Mouse (Mus musculus) midbrain, embryonic 16.5 days (tissue): Measurements from ENCODE around the gene Tbx21. TPM values are rescaled to one million over a fixed set of nuclear protein-coding genes. Genes with fewer than 3 reads are reported as not detected.
A peak's percentile ranks its signal among the peaks of the same experiment; 100 is the strongest.

Experiments used
- ATAC-seq: fragments of 200-750 bp; cut with Nextera tagmentation; 2 replicates; pipeline ENCODE4 v1.8.0; 2017; ENCODE audit warnings: moderate TSS enrichment
- H3K27ac ChIP-seq: fragments of 300-500 bp; sonication (generic); 2 replicates; pipeline ENCODE4 v1.5.1; 2014; ENCODE audit warnings: mild to moderate bottlenecking, low read length, mixed read lengths
- H3K27me3 ChIP-seq: fragments of 300-500 bp; sonication (generic); 2 replicates; pipeline ENCODE4 v1.6.1; 2014; ENCODE audit warnings: low read depth, low read length, mixed read lengths; ENCODE audit not compliant: control insufficient read depth, insufficient read depth
- H3K36me3 ChIP-seq: fragments of 300-500 bp; sonication (generic); 2 replicates; pipeline ENCODE4 v1.6.1; 2014; ENCODE audit warnings: mild to moderate bottlenecking, low read length, moderate library complexity, mixed read lengths; ENCODE audit not compliant: control insufficient read depth, insufficient read depth
- H3K4me1 ChIP-seq: fragments of 300-500 bp; sonication (generic); 2 replicates; pipeline ENCODE4 v1.6.1; 2014; ENCODE audit warnings: mild to moderate bottlenecking, low read length, mixed read lengths; ENCODE audit not compliant: control insufficient read depth, insufficient read depth
- H3K4me2 ChIP-seq: fragments of 300-500 bp; sonication (generic); 2 replicates; pipeline ENCODE4 v1.6.1; 2014; ENCODE audit warnings: mild to moderate bottlenecking, low read length, mixed read lengths
- H3K4me3 ChIP-seq: fragments of 300-500 bp; sonication (generic); 2 replicates; pipeline ENCODE4 v1.5.1; 2014; ENCODE audit warnings: low read depth, mild to moderate bottlenecking, low read length, moderate library complexity, mixed read lengths
- H3K9ac ChIP-seq: fragments of 300-500 bp; sonication (generic); 2 replicates; pipeline ENCODE4 v1.6.1; 2014; ENCODE audit warnings: low read depth, low read length, mixed read lengths
- H3K9me3 ChIP-seq: fragments of 300-500 bp; sonication (generic); replicated peaks from 2 replicates; pipeline ENCODE4 v1.6.1; 2014; ENCODE audit warnings: mild to moderate bottlenecking, low read length, mixed read lengths; ENCODE audit not compliant: control insufficient read depth, poor library complexity, severe bottlenecking
- WGBS: fragments of 180-500 bp; shearing (Covaris S2); extraction: QIAGEN DNeasy Blood & Tissue Kit; methylation state at CpG from one replicate; pipeline ENCODE4 v1.1.7; 2014; 5-methylcytosine and 5-hydroxymethylcytosine counted together
- polyA plus RNA-seq: library from polyadenylated mRNA; unstranded; fragments of >200 nt; fragmentation: Nextera tagmentation; extraction: Ambion mirVana; gene quantifications from 2 replicates; pipeline ENCODE4 v1.2.1, GENCODE M21; 2015

The Tbx21 gene
- polyA plus RNA-seq, result 0.16 TPM in 2 replicates

- Histone ChIP-seq H3K36me3 (no peaks in the 10 kb centered on the region), H3K27me3 (peaks cover 54% of the 10 kb centered on the region), H3K4me1 (peaks cover 13% of the 10 kb centered on the region), H3K27ac (no peak within 1 kb of the TSS), H3K4me3 (peak within 1 kb of the TSS; percentile 37), H3K9ac (0 out of 2 replicates have a peak within 1 kb of the TSS, but pooled peaks have one; percentile 20), H3K4me2 (peak within 1 kb of the TSS; percentile 64), H3K9me3 (no peaks in the 10 kb centered on the region)
- under 1% methylated on average over 87 of the region's 87 CpGs for whole genome bisulfite sequencing
- ATAC-seq, result no peak
Observed at GRCm38 (mm10) chr11:97114671-97115601, at the start of gene Tbx21. Gene Tbx21, minus strand, starts transcription at chr11:97115331.

DNA sequence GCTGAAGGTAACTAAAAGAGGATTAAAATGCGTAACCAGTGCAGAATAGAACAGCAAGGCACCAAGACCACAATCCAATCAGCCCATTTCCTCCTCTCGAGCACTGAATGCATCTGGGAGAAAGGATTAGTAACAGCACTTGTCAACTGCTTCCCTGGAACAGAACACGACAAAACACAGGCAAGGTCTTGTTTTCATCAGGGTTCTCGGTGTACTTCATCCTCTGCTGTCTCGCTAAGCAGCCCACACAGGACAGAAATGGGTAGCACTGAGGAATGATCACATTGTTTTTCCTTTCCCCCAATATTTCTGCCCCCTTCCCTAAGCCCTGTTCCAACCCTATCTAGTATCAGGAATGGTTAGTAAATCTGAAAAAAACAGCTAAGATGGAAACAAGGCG is 45.2 kb upstream of the Tbx21 start:
- H3K4me3 ChIP-seq, result no peak overlapping the region
- H3K27me3 ChIP-seq, result no peaks in the 10 kb centered on the region
- WGBS, result 39% methylated on average over 6 of the region's 6 CpGs
- no peak overlapping the region for H3K4me2 ChIP-seq
- H3K9ac ChIP-seq, result no peak overlapping the region
- no peak for ATAC-seq
- H3K27ac ChIP-seq, result 0 out of 2 replicates have a peak overlapping the region, but pooled peaks have one; percentile 26
- H3K9me3 ChIP-seq, result no peaks in the 10 kb centered on the region
- no peaks in the 10 kb centered on the region for H3K4me1 ChIP-seq
- H3K36me3 ChIP-seq, result peaks cover 48% of the 10 kb centered on the region

DNA sequence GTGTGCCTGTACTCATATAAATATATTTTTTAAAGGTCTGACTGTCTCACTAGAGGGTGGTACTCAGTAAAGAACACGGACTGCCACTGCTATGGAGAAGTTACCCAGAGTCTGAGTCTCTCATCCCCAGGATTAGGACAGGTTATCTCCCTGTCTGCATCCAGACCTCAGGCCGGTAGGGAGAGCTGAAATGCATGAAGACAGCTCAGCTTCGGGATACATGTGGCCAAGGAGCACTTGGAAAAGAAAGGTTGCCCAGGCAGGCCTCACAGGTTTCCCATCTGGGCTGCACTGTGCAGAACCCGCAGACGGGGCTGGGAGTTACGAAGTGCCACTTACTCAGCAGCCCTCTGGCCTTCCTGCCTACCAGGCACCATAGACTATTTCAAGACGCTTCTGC is 41.9 kb upstream of the Tbx21 start:
- H3K27ac ChIP-seq, result no peak overlapping the region
- H3K4me2 ChIP-seq, result no peak overlapping the region
- H3K27me3 ChIP-seq, result no peaks in the 10 kb centered on the region
- no peak for ATAC-seq
- WGBS, result 78% methylated on average over 7 of the region's 7 CpGs
- H3K36me3 ChIP-seq, result peaks cover 26% of the 10 kb centered on the region
- no peaks in the 10 kb centered on the region for H3K9me3 ChIP-seq
- H3K4me1 ChIP-seq, result peaks cover 10% of the 10 kb centered on the region
- H3K4me3 ChIP-seq, result no peak overlapping the region
- no peak overlapping the region for H3K9ac ChIP-seq

- Histone ChIP-seq H3K27me3 (no peaks in the 10 kb centered on the region), H3K9me3 (no peaks in the 10 kb centered on the region), H3K36me3 (peaks cover 9% of the 10 kb centered on the region), H3K4me2 (peak overlapping the region; percentile 70), H3K9ac (peak overlapping the region; percentile 15; the same call in 1 of the 2 replicates), H3K4me1 (peaks cover 22% of the 10 kb centered on the region), H3K4me3 (no peak overlapping the region), H3K27ac (no peak overlapping the region)
- ATAC-seq, result no peak
- 19% methylated on average over 10 of the region's 10 CpGs for WGBS
Observed at GRCm38 (mm10) chr11:97152662-97153287, 37.6 kb upstream of the Tbx21 start.

DNA sequence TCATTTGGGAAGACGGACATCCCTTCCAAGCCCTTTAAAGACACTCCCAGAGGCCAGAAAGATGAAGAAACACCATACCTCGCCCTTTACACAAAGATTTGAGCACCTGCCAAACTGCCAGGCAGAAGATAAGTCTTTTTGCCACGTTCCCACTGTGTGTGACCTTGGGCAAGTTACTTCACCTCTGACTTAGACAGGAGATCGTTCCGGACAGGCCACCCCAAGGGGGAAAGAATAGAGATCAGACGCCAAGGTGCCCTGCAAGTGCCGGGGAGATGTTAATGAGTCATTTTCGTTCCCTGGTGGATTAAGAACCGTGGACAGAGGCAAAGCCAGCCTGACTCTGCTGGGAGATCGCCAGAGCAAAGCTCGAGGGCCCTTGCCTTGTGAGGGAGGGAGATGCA is 36.9 kb upstream of the Tbx21 start:
- Histone ChIP-seq H3K36me3 (peaks cover 5% of the 10 kb centered on the region), H3K4me1 (peaks cover 22% of the 10 kb centered on the region), H3K27ac (peak overlapping the region; percentile 94), H3K9me3 (no peaks in the 10 kb centered on the region), H3K9ac (peak overlapping the region; percentile 92), H3K27me3 (no peaks in the 10 kb centered on the region), H3K4me2 (peak overlapping the region; percentile 70), H3K4me3 (peak overlapping the region; percentile 74)
- no peak for ATAC-seq
- under 1% methylated on average over 11 of the region's 11 CpGs for WGBS

- Histone ChIP-seq H3K4me2 (peak within 1 kb of the TSS; percentile 70), H3K4me1 (peaks cover 22% of the 10 kb centered on the region), H3K9ac (peak within 1 kb of the TSS; percentile 92), H3K27me3 (no peaks in the 10 kb centered on the region), H3K4me3 (peak within 1 kb of the TSS; percentile 74), H3K27ac (peak within 1 kb of the TSS; percentile 94), H3K36me3 (peaks cover 5% of the 10 kb centered on the region), H3K9me3 (no peaks in the 10 kb centered on the region)
- 1% methylated on average over 17 of the region's 64 CpGs for WGBS
- ATAC-seq, result peak; percentile 37
Observed at GRCm38 (mm10) chr11:97151343-97151801, 36.2 kb upstream of the Tbx21 start, which contains the start of gene Tbkbp1. Gene Tbkbp1, minus strand, starts transcription at chr11:97151495.

- H3K27ac ChIP-seq, result peak overlapping the region; percentile 94
- peak overlapping the region; percentile 92 for H3K9ac ChIP-seq
- ATAC-seq, result peak; percentile 77
- H3K4me3 ChIP-seq, result peak overlapping the region; percentile 74
- H3K27me3 ChIP-seq, result no peaks in the 10 kb centered on the region
- H3K4me1 ChIP-seq, result peaks cover 22% of the 10 kb centered on the region
- WGBS, result under 1% methylated on average over 64 of the region's 102 CpGs
- H3K9me3 ChIP-seq, result no peaks in the 10 kb centered on the region
- peak overlapping the region; percentile 70 for H3K4me2 ChIP-seq
- H3K36me3 ChIP-seq, result peaks cover 5% of the 10 kb centered on the region
Observed at GRCm38 (mm10) chr11:97150411-97151330, 35.5 kb upstream of the Tbx21 start.

DNA sequence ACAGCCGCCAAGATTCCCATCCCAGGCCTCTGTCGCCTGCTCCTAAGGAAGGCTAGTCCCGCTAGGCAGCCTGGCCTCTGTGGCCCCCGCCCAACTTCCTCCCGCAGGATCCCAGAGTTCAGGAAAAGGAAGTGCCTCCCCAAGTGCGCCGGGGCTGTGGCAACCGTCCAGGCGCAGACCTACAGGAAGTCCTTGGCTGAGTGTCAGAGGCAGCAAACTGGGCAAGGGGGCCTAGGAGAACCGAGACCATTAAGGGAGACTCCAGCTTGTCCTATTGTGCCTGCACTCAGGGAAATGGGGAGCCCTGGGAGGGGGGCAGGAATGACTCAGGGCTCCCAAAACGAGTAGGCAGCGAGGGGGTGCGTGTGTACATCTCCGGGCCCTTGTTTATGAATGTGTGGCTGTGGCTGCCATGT is 34.9 kb upstream of the Tbx21 start:
- Histone ChIP-seq H3K9me3 (no peaks in the 10 kb centered on the region), H3K27me3 (no peaks in the 10 kb centered on the region), H3K4me2 (peak overlapping the region; percentile 70), H3K27ac (peak overlapping the region; percentile 94), H3K36me3 (peaks cover 2% of the 10 kb centered on the region; the same call in 1 of the 2 replicates), H3K9ac (peak overlapping the region; percentile 92), H3K4me1 (peaks cover 22% of the 10 kb centered on the region), H3K4me3 (peak overlapping the region; percentile 74)
- peak; percentile 22 for ATAC-seq
- 4% methylated on average over 14 of the region's 14 CpGs for WGBS
